Mouse (Mus musculus): ENCODE data around the gene Fam217b. TPM values are rescaled to one million over a fixed set of nuclear protein-coding genes. Genes with fewer than 3 reads are reported as not detected.
A peak's percentile ranks its signal among the peaks of the same experiment; 100 is the strongest.

Fam217b gene
- polyA plus RNA-seq, 1 experiment from 2014 or later: 5.4 TPM

DNA sequence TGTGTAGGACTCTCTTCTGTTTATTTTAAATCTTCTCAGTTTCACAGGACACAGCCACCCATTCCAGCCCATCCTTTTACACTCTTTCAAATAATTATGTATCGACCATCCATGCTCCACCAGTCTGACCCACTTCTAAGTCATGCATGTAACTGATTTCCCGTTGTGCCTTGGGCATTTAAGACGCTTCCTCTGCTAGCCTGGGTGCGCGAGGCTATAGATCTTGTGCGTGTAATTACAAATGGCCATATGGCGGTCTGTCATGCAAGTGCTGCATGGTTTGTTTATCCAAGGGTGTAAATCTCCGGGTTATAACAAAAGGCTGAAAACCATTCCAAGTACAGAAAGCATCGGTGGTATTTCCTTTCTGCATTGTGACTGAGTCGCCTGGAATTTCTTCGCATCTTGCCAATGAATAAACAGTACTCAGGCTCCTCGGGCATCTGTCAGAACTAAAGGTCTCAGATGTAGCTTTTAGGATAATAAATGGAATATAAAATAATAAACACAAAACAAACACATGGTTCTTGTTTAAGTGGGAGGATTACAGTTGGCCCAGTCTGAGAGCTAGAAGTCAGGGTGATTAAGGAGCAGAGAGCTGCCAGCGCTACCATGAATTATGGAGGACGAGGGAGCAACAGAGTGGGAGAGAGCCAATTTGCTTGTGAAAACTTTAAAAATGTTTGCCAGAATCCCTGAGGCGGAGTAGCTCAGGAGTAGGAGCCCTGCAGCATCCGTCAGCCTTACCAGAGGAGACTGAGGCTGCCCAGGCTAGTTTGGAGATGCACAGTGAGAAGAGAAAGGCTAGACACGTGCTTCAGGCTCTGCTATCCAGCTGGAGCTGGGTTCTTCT, 40.6 kb downstream of the Fam217b start:
- Histone ChIP-seq H3K4me1 (peaks cover 37% of the 10 kb centered on the region), H3K9me3 (replicated peaks) (no peaks in the 10 kb centered on the region), H3K27ac (peak overlapping the region; percentile 83), H3K27me3 (ENCODE audit: low read depth, poor library complexity, severe bottlenecking) (no peaks in the 10 kb centered on the region), H3K36me3 (no peaks in the 10 kb centered on the region), H3K4me3 (peak overlapping the region; percentile 6)
- WGBS: 29% methylated on average over 17 of the region's 17 CpGs
- peak; percentile 54 for DNase-seq (ENCODE audit: low spot score)

DNA sequence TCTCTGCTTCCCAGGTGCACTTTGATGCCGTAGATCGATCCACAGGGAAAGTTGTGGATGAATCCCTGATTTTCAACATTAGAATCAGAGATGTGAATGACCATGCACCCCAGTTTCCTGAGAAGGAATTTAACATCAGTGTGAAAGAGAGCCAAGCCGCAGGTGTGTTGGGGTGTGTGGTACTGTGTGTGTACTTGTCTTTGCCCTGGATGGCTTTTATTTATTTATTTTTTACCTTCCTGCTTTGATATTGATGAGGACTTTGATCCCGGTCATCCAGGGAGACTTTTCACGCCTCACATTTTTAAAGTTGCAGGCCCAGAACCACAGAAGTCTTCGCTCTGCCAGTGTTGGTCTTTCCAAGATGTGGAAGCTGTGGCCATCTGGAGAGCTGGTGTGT, 43.1 kb downstream of the Fam217b start:
- WGBS: 89% methylated on average over 6 of the region's 6 CpGs
- Histone ChIP-seq H3K36me3 (no peaks in the 10 kb centered on the region), H3K27me3 (ENCODE audit: low read depth, poor library complexity, severe bottlenecking) (no peaks in the 10 kb centered on the region), H3K27ac (no peak overlapping the region), H3K4me1 (peaks cover 32% of the 10 kb centered on the region), H3K9me3 (replicated peaks) (no peaks in the 10 kb centered on the region), H3K4me3 (no peak overlapping the region)
- no peak for DNase-seq (ENCODE audit: low spot score)

DNA sequence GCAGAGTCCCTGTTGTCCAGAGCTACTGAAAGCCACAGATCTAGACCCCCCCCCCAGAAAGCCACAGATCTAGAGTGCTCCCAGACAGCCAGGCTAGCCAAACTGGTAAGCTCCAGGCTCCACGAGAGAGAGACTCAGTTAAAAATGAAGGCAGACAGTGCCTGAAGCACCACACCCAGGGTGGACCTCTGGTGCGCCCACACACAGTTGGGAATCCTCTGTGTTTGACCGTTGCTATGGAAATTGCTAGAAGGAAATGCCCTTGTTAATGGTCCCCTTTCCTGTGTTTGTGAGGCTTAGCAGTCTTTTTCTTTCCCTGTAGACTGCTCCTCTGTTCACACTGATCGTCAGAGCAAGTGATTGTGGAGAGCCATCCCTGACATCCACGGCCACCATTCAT, 46.0 kb downstream of the Fam217b start:
- Histone ChIP-seq H3K36me3 (no peaks in the 10 kb centered on the region), H3K4me1 (peaks cover 22% of the 10 kb centered on the region), H3K27me3 (ENCODE audit: low read depth, poor library complexity, severe bottlenecking) (no peaks in the 10 kb centered on the region), H3K4me3 (no peak overlapping the region), H3K9me3 (replicated peaks) (no peaks in the 10 kb centered on the region), H3K27ac (peak overlapping the region; percentile 42; the same call in 1 of the 2 replicates)
- WGBS: 75% methylated on average over 5 of the region's 5 CpGs
- no peak for DNase-seq (ENCODE audit: low spot score)

DNA sequence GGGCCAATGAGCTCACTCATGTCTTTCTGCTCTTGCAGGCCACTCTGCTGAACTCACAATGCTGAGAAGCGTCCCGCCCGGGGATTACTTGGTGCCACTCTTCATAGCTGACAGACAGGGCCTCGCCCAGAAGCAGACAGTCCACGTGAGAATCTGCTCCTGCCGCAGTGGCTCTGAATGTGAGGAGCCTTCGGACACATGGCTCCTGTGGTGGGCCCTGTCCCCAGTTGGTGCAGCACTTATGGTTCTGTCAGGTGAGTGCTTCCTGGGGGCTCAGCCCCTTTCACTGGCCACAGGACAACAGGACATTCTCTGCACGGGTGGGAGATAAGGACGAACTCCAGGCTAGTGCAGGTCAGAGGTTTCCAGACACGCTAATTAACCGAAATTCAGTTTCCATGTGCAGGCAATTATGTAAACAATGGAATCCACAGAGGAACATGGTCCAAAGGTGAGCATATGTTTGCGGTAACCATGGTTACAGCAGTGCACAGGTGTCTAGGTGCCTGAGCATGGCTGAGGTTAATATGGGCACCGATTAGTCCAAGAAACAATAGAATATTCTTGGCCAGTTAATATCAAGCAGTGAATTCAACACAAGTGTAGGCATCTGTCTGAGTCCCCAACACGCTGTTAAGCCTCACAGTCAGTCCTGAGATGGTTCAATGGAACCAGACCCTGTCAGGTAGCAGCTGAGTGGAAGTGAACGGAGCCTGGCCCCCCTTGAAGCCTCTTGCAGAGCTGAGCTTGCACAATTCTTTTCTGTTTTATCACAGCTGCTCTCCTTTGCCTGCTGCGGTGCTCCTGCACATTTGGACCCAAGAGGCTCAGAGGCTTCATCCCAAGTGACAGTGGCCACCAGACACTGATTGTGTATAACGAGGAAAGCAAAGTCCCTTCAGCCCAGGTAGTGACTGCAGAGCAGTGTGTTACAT, 57.5 kb downstream of the Fam217b start:
- H3K4me3 ChIP-seq: no peak overlapping the region
- H3K27me3 ChIP-seq (ENCODE audit: low read depth, poor library complexity, severe bottlenecking): no peaks in the 10 kb centered on the region
- H3K27ac ChIP-seq: 0 out of 2 replicates have a peak overlapping the region, but pooled peaks have one; percentile 32
- 80% methylated on average over 17 of the region's 17 CpGs for WGBS
- DNase-seq (ENCODE audit: low spot score): no peak
- no peaks in the 10 kb centered on the region for H3K36me3 ChIP-seq
- H3K4me1 ChIP-seq: peaks cover 17% of the 10 kb centered on the region
- H3K9me3 ChIP-seq (replicated peaks): no peaks in the 10 kb centered on the region

DNA sequence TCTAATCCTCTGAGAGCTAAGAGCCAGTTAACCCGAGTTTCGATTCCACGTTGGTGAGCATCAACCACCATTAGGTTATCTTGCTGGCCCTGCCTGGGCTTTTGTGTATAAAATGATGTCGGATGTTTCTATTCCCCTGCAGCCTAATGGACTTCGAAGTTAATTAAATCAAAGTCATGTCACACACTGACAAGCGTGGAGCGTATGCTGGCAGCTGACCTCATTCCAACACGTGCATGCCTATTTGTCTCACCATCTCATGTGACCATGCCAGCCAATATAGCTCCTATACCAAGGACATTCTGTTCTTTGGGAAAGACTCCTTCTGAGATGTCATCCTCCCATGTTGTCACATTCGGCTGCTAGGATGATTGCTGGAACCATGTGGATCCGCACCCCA, 59.6 kb downstream of the Fam217b start:
- Histone ChIP-seq H3K4me1 (peaks cover 17% of the 10 kb centered on the region), H3K27me3 (ENCODE audit: low read depth, poor library complexity, severe bottlenecking) (no peaks in the 10 kb centered on the region), H3K4me3 (no peak overlapping the region), H3K36me3 (no peaks in the 10 kb centered on the region), H3K27ac (no peak overlapping the region), H3K9me3 (replicated peaks) (no peaks in the 10 kb centered on the region)
- WGBS: 93% methylated on average over 10 of the region's 10 CpGs
- no peak for DNase-seq (ENCODE audit: low spot score)

Other genes with a start within 250 kb of the Fam217b start
- gene Sycp2, start 6.8 kb upstream of the Fam217b start, polyA plus RNA-seq (2016; fragmentation: Nextera tagmentation; extraction: Ambion mirVana): 0.04 and 0.09 TPM in 2 replicates
- gene Ppp1r3d, start 52 bp upstream of the Fam217b start, polyA plus RNA-seq (2016; fragmentation: Nextera tagmentation; extraction: Ambion mirVana): 1.6 and 2.3 TPM in 2 replicates
- gene Cdh26, start 16.0 kb downstream of the Fam217b start, polyA plus RNA-seq (2016; fragmentation: Nextera tagmentation; extraction: Ambion mirVana): 0.50 and 0.69 TPM in 2 replicates

Data from limb, embryonic 10.5 days (tissue).